Mouse (Mus musculus) midbrain, embryonic 16.5 days (tissue): ENCODE data around the gene 4933434E20Rik. TPM values are rescaled to one million over a fixed set of nuclear protein-coding genes. Genes with fewer than 3 reads are reported as not detected.

ENCODE experiments used
- ATAC-seq: fragments of 200-750 bp; cut with Nextera tagmentation; 2 replicates; pipeline ENCODE4 v1.8.0; 2017; ENCODE audit warnings: moderate TSS enrichment
- H3K27ac ChIP-seq: fragments of 300-500 bp; sonication (generic); 2 replicates; pipeline ENCODE4 v1.5.1; 2014; ENCODE audit warnings: mild to moderate bottlenecking, low read length, mixed read lengths
- H3K27me3 ChIP-seq: fragments of 300-500 bp; sonication (generic); 2 replicates; pipeline ENCODE4 v1.6.1; 2014; ENCODE audit warnings: low read depth, low read length, mixed read lengths; ENCODE audit not compliant: control insufficient read depth, insufficient read depth
- H3K36me3 ChIP-seq: fragments of 300-500 bp; sonication (generic); 2 replicates; pipeline ENCODE4 v1.6.1; 2014; ENCODE audit warnings: mild to moderate bottlenecking, low read length, moderate library complexity, mixed read lengths; ENCODE audit not compliant: control insufficient read depth, insufficient read depth
- H3K4me1 ChIP-seq: fragments of 300-500 bp; sonication (generic); 2 replicates; pipeline ENCODE4 v1.6.1; 2014; ENCODE audit warnings: mild to moderate bottlenecking, low read length, mixed read lengths; ENCODE audit not compliant: control insufficient read depth, insufficient read depth
- H3K4me2 ChIP-seq: fragments of 300-500 bp; sonication (generic); 2 replicates; pipeline ENCODE4 v1.6.1; 2014; ENCODE audit warnings: mild to moderate bottlenecking, low read length, mixed read lengths
- H3K4me3 ChIP-seq: fragments of 300-500 bp; sonication (generic); 2 replicates; pipeline ENCODE4 v1.5.1; 2014; ENCODE audit warnings: low read depth, mild to moderate bottlenecking, low read length, moderate library complexity, mixed read lengths
- H3K9ac ChIP-seq: fragments of 300-500 bp; sonication (generic); 2 replicates; pipeline ENCODE4 v1.6.1; 2014; ENCODE audit warnings: low read depth, low read length, mixed read lengths
- H3K9me3 ChIP-seq: fragments of 300-500 bp; sonication (generic); replicated peaks from 2 replicates; pipeline ENCODE4 v1.6.1; 2014; ENCODE audit warnings: mild to moderate bottlenecking, low read length, mixed read lengths; ENCODE audit not compliant: control insufficient read depth, poor library complexity, severe bottlenecking
- WGBS: fragments of 180-500 bp; shearing (Covaris S2); extraction: QIAGEN DNeasy Blood & Tissue Kit; methylation state at CpG from one replicate; pipeline ENCODE4 v1.1.7; 2014; 5-methylcytosine and 5-hydroxymethylcytosine counted together
- polyA plus RNA-seq: library from polyadenylated mRNA; unstranded; fragments of >200 nt; fragmentation: Nextera tagmentation; extraction: Ambion mirVana; gene quantifications from 2 replicates; pipeline ENCODE4 v1.2.1, GENCODE M21; 2015

4933434E20Rik gene
- polyA plus RNA-seq = 224 and 225 TPM in 2 replicates

DNA sequence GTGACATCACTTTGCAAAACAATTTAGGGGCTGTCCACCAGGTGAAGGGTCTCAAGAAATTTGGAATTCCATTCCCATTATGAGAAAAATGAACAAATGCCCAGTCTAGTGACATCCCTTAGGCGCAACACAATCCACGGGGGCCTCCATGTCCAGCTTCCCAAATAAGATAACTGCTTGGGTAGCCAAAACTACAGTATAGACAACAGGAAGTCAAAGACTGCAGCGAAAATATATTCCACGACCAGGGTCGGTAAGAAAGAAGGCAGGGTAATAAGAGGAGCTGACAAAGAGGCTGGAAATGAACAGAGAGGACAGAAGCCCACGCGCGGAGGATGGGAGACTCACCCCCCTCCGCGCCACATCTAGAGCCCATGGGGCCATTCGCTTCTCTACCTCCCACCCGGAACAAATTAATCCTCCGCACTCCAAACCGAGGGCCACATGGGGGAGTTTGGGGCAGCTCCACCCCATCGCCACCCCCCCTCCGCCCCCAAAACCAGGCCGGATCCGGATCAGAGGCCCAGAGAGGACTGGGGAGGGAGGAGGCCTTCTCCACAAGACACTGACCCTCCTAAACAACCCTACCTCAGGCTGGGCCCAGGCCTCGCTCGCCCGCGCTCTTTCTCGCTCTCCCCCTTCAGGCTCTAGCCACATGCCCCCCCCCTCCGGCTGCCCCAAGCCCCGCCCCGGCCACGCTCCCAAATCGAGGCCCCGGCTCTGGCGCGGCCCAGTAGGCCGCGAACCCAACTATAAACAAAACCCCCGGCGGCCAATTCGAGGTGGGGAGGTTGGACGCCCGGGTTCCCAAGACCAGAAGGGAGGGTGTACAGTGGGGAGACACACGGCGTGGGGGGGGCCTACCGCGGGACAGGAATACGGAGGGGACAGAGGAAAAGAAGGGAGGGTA, at the start of gene 4933434E20Rik:
TSS of gene 4933434E20Rik (plus strand) at position 196 of the 910 bp plus-strand sequence.
- Histone ChIP-seq H3K27ac (peak within 1 kb of the TSS; percentile 92), H3K36me3 (0 out of 2 replicates have a peak, but pooled peaks cover under 1% of the 10 kb centered on the region), H3K9me3 (no peaks in the 10 kb centered on the region), H3K27me3 (no peaks in the 10 kb centered on the region), H3K4me3 (peak within 1 kb of the TSS; percentile 55), H3K9ac (peak within 1 kb of the TSS; percentile 77), H3K4me2 (peak within 1 kb of the TSS; percentile 77), H3K4me1 (peaks cover 35% of the 10 kb centered on the region)
- under 1% methylated on average over 34 of the region's 43 CpGs for WGBS
- peak; percentile 72 for ATAC-seq

DNA sequence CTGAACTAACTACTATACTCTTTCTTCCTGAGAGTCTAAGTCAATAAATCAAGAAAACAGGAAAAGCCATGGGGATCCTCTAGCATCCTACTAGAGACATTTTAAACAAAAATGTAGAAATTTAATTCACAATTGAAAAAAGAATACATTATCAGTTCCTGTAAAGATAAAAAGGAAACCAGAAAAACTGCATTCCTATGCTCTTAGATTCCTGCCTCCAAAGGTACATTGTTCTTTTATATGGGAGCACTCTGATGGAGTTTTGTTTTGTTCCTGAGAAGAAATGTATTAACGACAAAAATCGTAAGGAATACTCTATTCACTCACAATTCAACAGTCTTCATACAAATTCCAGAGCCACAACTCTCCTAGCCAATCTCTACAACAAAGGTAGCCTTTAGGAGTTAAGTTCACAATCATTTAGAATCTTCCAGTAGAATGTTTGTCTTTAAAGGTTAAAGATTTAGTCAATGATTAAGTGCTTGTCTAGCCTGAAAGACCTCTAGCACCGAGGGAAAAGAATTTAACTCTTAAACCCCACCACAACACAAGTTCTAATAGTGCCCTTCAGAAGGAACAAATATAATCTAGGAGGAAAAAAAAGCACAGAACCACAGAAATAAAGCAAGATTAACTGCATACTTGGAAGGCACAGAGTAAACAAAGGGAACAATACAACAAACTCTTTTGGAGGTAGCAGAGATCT, 47.2 kb upstream of the 4933434E20Rik start:
- no peaks in the 10 kb centered on the region for H3K9me3 ChIP-seq
- no peak overlapping the region for H3K4me2 ChIP-seq
- peaks cover 2% of the 10 kb centered on the region; the same call in 1 of the 2 replicates for H3K4me1 ChIP-seq
- 81% methylated on average over 3 of the region's 3 CpGs for WGBS
- H3K36me3 ChIP-seq = peaks cover 34% of the 10 kb centered on the region
- H3K9ac ChIP-seq = no peak overlapping the region
- H3K27ac ChIP-seq = no peak overlapping the region
- H3K4me3 ChIP-seq = no peak overlapping the region
- no peaks in the 10 kb centered on the region for H3K27me3 ChIP-seq
- no peak for ATAC-seq

DNA sequence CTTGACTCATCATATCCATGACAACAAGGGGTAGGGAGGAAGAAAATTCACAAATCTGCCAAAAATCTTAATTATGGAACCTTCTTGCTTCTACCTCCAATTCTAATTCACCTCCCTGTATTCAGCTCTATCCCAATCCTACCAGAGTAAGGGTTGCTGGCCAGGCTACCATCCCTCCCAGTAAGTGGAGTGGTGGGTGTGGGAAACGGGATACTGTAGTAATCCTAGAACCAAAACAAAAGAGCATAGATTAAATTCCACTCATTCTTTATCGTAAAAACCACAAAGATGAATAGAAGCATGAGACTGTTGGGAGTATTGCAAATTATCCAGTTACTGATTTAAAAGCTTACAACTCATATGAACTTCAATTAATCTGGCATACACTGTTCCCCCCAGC, 41.1 kb upstream of the 4933434E20Rik start:
- H3K27me3 ChIP-seq = no peaks in the 10 kb centered on the region
- H3K27ac ChIP-seq = no peak overlapping the region
- no peaks in the 10 kb centered on the region for H3K9me3 ChIP-seq
- no peak overlapping the region for H3K9ac ChIP-seq
- ATAC-seq = no peak
- H3K4me3 ChIP-seq = no peak overlapping the region
- no peak overlapping the region for H3K4me2 ChIP-seq
- whole genome bisulfite sequencing = 85% methylated on average over 2 of the region's 2 CpGs
- peaks cover 55% of the 10 kb centered on the region for H3K36me3 ChIP-seq
- no peaks in the 10 kb centered on the region for H3K4me1 ChIP-seq

DNA sequence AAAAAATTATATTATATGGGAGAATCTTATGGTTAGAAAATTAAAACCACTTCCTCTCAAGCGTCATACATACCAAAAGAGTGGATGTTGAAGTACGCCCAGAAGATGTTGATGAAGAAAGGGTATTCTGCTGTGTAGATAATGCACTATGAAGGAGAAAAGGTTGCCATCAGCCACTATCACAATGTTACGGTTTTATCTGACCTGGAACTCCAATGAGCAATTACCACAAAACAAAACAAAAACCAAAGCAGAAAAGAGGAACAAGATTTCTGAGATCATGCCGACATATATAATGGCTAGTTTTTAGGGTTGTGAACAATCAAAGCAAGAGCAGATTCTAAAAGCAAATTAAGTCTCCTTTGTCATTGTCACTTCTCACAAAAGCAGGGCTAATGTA, 34.8 kb upstream of the 4933434E20Rik start:
- Histone ChIP-seq H3K36me3 (peaks cover 54% of the 10 kb centered on the region), H3K4me2 (no peak overlapping the region), H3K9ac (no peak overlapping the region), H3K9me3 (no peaks in the 10 kb centered on the region), H3K4me3 (no peak overlapping the region), H3K27me3 (no peaks in the 10 kb centered on the region), H3K4me1 (no peaks in the 10 kb centered on the region), H3K27ac (no peak overlapping the region)
- WGBS = 94% methylated on average over 4 of the region's 4 CpGs
- no peak for ATAC-seq

DNA sequence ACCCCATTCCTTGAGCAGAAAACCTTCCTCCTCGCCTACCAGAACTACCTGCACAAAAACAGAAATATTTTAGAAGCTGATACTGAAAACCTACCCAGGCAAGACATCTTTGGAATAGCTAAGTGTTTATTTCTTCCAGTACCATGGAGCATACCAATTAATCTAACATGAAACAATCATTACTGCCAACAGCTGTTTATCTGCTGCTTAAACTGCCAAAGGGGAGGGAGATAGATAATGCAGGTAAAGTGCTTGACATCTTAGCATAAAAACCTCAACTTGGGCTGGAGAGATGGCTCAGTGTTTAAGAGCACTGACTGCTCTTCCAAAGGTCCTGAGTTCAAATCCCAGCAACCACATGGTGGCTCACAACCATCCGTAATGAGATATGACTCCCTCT, 16.8 kb upstream of the 4933434E20Rik start:
- no peak overlapping the region for H3K27ac ChIP-seq
- H3K4me2 ChIP-seq = no peak overlapping the region
- ATAC-seq = no peak
- no peaks in the 10 kb centered on the region for H3K4me1 ChIP-seq
- no peak overlapping the region for H3K4me3 ChIP-seq
- WGBS = 95% methylated on average over 2 of the region's 2 CpGs
- no peak overlapping the region for H3K9ac ChIP-seq
- H3K36me3 ChIP-seq = peaks cover 30% of the 10 kb centered on the region
- H3K27me3 ChIP-seq = no peaks in the 10 kb centered on the region
- H3K9me3 ChIP-seq = no peaks in the 10 kb centered on the region

DNA sequence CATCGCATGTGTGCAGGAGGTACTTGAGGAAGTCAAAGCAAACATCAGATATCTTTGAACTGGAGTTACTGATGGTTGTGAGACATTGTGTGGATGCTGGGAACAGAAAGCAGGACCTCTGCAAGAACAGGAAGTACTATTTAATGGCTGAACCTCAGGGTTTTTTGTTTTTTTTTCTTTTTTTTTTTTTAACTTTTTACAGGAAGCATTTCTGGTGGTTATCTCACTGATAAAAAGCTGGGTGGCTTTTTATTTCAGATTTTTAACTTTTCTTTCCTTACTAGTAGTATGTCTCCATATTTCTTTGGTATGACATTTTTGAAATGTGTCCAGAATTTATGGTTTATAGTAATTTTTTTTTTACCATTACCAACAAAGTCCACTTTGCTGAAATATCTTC, 15.2 kb upstream of the 4933434E20Rik start:
- H3K36me3 ChIP-seq = peaks cover 27% of the 10 kb centered on the region
- ATAC-seq = no peak
- H3K4me2 ChIP-seq = no peak overlapping the region
- no peaks in the 10 kb centered on the region for H3K9me3 ChIP-seq
- H3K27me3 ChIP-seq = no peaks in the 10 kb centered on the region
- no peaks in the 10 kb centered on the region for H3K4me1 ChIP-seq
- H3K4me3 ChIP-seq = no peak overlapping the region
- 100% methylated on average over 1 of the region's 1 CpGs for WGBS
- no peak overlapping the region for H3K27ac ChIP-seq
- no peak overlapping the region for H3K9ac ChIP-seq

DNA sequence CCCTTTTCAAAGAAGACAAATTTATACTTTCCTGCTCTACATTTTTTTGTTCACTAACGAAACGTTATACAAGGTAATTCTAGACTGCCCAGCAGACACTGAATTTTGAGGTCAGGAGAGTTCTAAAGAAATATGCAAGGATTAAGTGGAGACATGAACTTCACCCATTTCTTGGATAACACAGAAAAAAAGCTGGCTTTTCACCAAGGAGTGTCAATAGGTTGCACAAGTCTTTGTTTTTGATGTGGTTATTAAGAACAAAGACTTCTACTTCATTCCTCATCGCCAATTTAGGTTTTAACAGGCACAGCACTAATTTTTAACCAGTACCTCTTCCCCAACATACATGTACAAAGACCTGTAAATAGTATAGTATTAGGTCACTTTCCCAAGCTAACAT, 1.7 kb upstream of the 4933434E20Rik start:
- ATAC-seq = no peak
- no peak overlapping the region for H3K27ac ChIP-seq
- H3K4me1 ChIP-seq = peaks cover 25% of the 10 kb centered on the region
- H3K4me3 ChIP-seq = no peak overlapping the region
- no peaks in the 10 kb centered on the region for H3K9me3 ChIP-seq
- H3K27me3 ChIP-seq = no peaks in the 10 kb centered on the region
- H3K9ac ChIP-seq = no peak overlapping the region
- peaks cover 3% of the 10 kb centered on the region for H3K36me3 ChIP-seq
- H3K4me2 ChIP-seq = no peak overlapping the region
- WGBS = 73% methylated on average over 3 of the region's 3 CpGs

DNA sequence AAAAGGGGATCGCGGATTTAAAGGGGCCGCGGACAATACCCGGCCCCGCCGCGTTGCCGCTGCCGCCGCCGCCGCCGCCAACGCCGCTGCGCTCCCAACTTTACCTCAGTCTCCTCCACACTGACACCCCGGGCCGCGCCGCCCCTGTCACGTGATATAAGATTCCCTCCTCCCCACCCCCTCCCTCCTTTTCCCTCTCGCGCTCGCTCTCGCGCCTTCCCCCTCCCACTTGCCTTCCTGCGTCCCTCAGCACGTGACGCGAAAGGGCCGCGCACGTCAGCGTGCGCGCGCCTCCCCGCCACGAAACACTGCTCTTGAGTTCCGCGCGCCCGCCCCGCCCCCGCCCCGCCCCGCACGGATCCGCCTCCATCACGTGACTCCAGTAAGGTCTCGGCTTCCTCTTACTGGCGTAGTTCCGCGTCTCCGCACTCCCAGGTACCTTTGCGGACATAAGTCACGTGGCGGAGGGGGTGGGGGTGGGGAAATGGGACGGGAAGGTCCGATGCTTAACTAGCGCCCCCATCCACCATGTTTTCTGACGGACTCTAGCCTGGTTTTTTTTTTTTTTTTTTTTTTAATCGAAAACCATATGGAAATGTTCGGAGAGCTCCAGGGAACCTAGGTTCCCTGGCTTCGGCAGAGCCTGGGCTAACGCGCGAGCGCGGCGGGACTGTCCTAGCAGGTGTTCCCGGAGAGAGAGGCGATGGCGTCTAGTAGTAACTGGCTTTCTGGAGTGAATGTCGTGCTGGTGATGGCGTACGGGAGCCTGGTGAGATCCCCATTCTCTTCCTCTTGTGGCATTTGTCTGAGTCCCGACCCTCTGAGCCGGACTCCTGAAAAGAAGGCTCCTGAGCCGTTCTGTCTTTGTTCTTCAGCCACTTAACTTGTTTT, 1.2 kb downstream of the 4933434E20Rik start, which contains the start of gene Ubap2l:
TSS of gene Ubap2l (minus strand) at position 278 of the 891 bp plus-strand sequence.
- peak within 1 kb of the TSS; percentile 92 for H3K27ac ChIP-seq
- peak; percentile 93 for ATAC-seq
- H3K36me3 ChIP-seq = peaks cover 6% of the 10 kb centered on the region; the same call in 1 of the 2 replicates
- peak within 1 kb of the TSS; percentile 55 for H3K4me3 ChIP-seq
- peaks cover 35% of the 10 kb centered on the region for H3K4me1 ChIP-seq
- H3K4me2 ChIP-seq = peak within 1 kb of the TSS; percentile 77
- peak within 1 kb of the TSS; percentile 77 for H3K9ac ChIP-seq
- H3K9me3 ChIP-seq = no peaks in the 10 kb centered on the region
- WGBS = under 1% methylated on average over 55 of the region's 81 CpGs
- no peaks in the 10 kb centered on the region for H3K27me3 ChIP-seq
